Mouse (Mus musculus): ENCODE data around the gene Phpt1. TPM values are rescaled to one million over a fixed set of nuclear protein-coding genes. Genes with fewer than 3 reads are reported as not detected.

Phpt1 gene
- polyA plus RNA-seq, 1 experiment from 2014 or later, result 155 TPM

- no peak overlapping the region for H3K4me2 ChIP-seq
- H3K9me3 ChIP-seq, result no peaks in the 10 kb centered on the region
- H3K4me1 ChIP-seq, result no peaks in the 10 kb centered on the region
- H3K27me3 ChIP-seq (replicated peaks), result no peaks in the 10 kb centered on the region
- H3K36me3 ChIP-seq (replicated peaks), result peaks cover 30% of the 10 kb centered on the region
- WGBS, result 94% methylated on average over 9 of the region's 9 CpGs
- no peak for ATAC-seq (replicated peaks)
- no peak overlapping the region for H3K27ac ChIP-seq
- no peak overlapping the region for H3K9ac ChIP-seq
- no peak overlapping the region for H3K4me3 ChIP-seq
Observed at GRCm38 (mm10) chr2:25526510-25527302, 48.3 kb downstream of the Phpt1 start.

Other genes starting within 250 kb of the Phpt1 start
- 44.3 and 50.3 TPM in 2 replicates for gene Man1b1, start 242.9 kb downstream of the Phpt1 start, polyA plus RNA-seq (2015; fragmentation: Nextera tagmentation; extraction: Ambion mirVana)
- 23.8 and 25.8 TPM in 2 replicates for gene Dpp7, start 218.9 kb downstream of the Phpt1 start, polyA plus RNA-seq (2015; fragmentation: Nextera tagmentation; extraction: Ambion mirVana)
- 5.6 and 5.9 TPM in 2 replicates for gene Uap1l1, start 209.5 kb downstream of the Phpt1 start, polyA plus RNA-seq (2015; fragmentation: Nextera tagmentation; extraction: Ambion mirVana)
- gene Sapcd2, start 202.9 kb downstream of the Phpt1 start, polyA plus RNA-seq (2015; fragmentation: Nextera tagmentation; extraction: Ambion mirVana), result 11.1 and 14.7 TPM in 2 replicates
- 2.7 and 3.3 TPM in 2 replicates for gene Entpd2, start 179.3 kb downstream of the Phpt1 start, polyA plus RNA-seq (2015; fragmentation: Nextera tagmentation; extraction: Ambion mirVana)
- 498 and 520 TPM in 2 replicates for gene Npdc1, start 175.9 kb downstream of the Phpt1 start, polyA plus RNA-seq (2015; fragmentation: Nextera tagmentation; extraction: Ambion mirVana)
- gene Fut7, start 152.0 kb downstream of the Phpt1 start, polyA plus RNA-seq (2015; fragmentation: Nextera tagmentation; extraction: Ambion mirVana), result 0.17 and 0.41 TPM in 2 replicates
- 16.4 and 17.6 TPM in 2 replicates for gene Abca2, start 146.5 kb downstream of the Phpt1 start, polyA plus RNA-seq (2015; fragmentation: Nextera tagmentation; extraction: Ambion mirVana)
- gene Clic3, start 118.4 kb downstream of the Phpt1 start, polyA plus RNA-seq (2015; fragmentation: Nextera tagmentation; extraction: Ambion mirVana), result 3.3 and 3.9 TPM in 2 replicates
- gene Paxx, start 114.1 kb downstream of the Phpt1 start, polyA plus RNA-seq (2015; fragmentation: Nextera tagmentation; extraction: Ambion mirVana), result 119 and 128 TPM in 2 replicates
- gene Ptgds, start 105.2 kb downstream of the Phpt1 start, polyA plus RNA-seq (2015; fragmentation: Nextera tagmentation; extraction: Ambion mirVana), result 822 and 843 TPM in 2 replicates
- not detected in 2 replicates for gene Lcn12, start 81.3 kb downstream of the Phpt1 start, polyA plus RNA-seq (2015; fragmentation: Nextera tagmentation; extraction: Ambion mirVana)
- 147 and 151 TPM in 2 replicates for gene Fbxw5, start 74.5 kb downstream of the Phpt1 start, polyA plus RNA-seq (2015; fragmentation: Nextera tagmentation; extraction: Ambion mirVana)
- gene C8g, start 73.5 kb downstream of the Phpt1 start, polyA plus RNA-seq (2015; fragmentation: Nextera tagmentation; extraction: Ambion mirVana), result 6.4 and 7.4 TPM in 2 replicates
- 18.9 and 21.2 TPM in 2 replicates for gene Traf2, start 28.3 kb downstream of the Phpt1 start, polyA plus RNA-seq (2015; fragmentation: Nextera tagmentation; extraction: Ambion mirVana)
- gene Edf1, start 17.4 kb downstream of the Phpt1 start, polyA plus RNA-seq (2015; fragmentation: Nextera tagmentation; extraction: Ambion mirVana), result 352 and 378 TPM in 2 replicates
- gene Mamdc4, start 379 bp downstream of the Phpt1 start, polyA plus RNA-seq (2015; fragmentation: Nextera tagmentation; extraction: Ambion mirVana), result 4.7 and 4.8 TPM in 2 replicates
- 13.8 and 14.1 TPM in 2 replicates for gene Ajm1, start 6.5 kb upstream of the Phpt1 start, polyA plus RNA-seq (2015; fragmentation: Nextera tagmentation; extraction: Ambion mirVana)
- 71.3 and 75.7 TPM in 2 replicates for gene Rabl6, start 33.3 kb upstream of the Phpt1 start, polyA plus RNA-seq (2015; fragmentation: Nextera tagmentation; extraction: Ambion mirVana)
- gene Ccdc183, start 42.5 kb upstream of the Phpt1 start, polyA plus RNA-seq (2015; fragmentation: Nextera tagmentation; extraction: Ambion mirVana), result 0.18 and 0.28 TPM in 2 replicates
- 55.4 and 56.4 TPM in 2 replicates for gene Tmem141, start 46.8 kb upstream of the Phpt1 start, polyA plus RNA-seq (2015; fragmentation: Nextera tagmentation; extraction: Ambion mirVana)
- 3.5 and 4.6 TPM in 2 replicates for gene Fcna, start 52.8 kb upstream of the Phpt1 start, polyA plus RNA-seq (2015; fragmentation: Nextera tagmentation; extraction: Ambion mirVana)
- gene Lcn8, start 77.9 kb upstream of the Phpt1 start, polyA plus RNA-seq (2015; fragmentation: Nextera tagmentation; extraction: Ambion mirVana), result not detected in 2 replicates
- gene Lcn5, start 82.7 kb upstream of the Phpt1 start, polyA plus RNA-seq (2015; fragmentation: Nextera tagmentation; extraction: Ambion mirVana), result not detected in 2 replicates
- gene Lcn6, start 101.6 kb upstream of the Phpt1 start, polyA plus RNA-seq (2015; fragmentation: Nextera tagmentation; extraction: Ambion mirVana), result not detected in 2 replicates
- not detected in 2 replicates for gene Lcn10, start 107.5 kb upstream of the Phpt1 start, polyA plus RNA-seq (2015; fragmentation: Nextera tagmentation; extraction: Ambion mirVana)
- not detected in 2 replicates for gene Obp2a, start 124.8 kb upstream of the Phpt1 start, polyA plus RNA-seq (2015; fragmentation: Nextera tagmentation; extraction: Ambion mirVana)
- 139 and 143 TPM in 2 replicates for gene Bmyc, start 131.5 kb upstream of the Phpt1 start, polyA plus RNA-seq (2015; fragmentation: Nextera tagmentation; extraction: Ambion mirVana)
- gene Obp2b, start 161.8 kb upstream of the Phpt1 start, polyA plus RNA-seq (2015; fragmentation: Nextera tagmentation; extraction: Ambion mirVana), result not detected in 2 replicates
- not detected in 2 replicates for gene Lcn3, start 190.3 kb upstream of the Phpt1 start, polyA plus RNA-seq (2015; fragmentation: Nextera tagmentation; extraction: Ambion mirVana)
- gene Lcn11, start 201.8 kb upstream of the Phpt1 start, polyA plus RNA-seq (2015; fragmentation: Nextera tagmentation; extraction: Ambion mirVana), result not detected in 2 replicates
- gene Gm13539, start 207.0 kb upstream of the Phpt1 start, polyA plus RNA-seq (2015; fragmentation: Nextera tagmentation; extraction: Ambion mirVana), result not detected in 2 replicates
- not detected in 2 replicates for gene Glt6d1, start 240.6 kb upstream of the Phpt1 start, polyA plus RNA-seq (2015; fragmentation: Nextera tagmentation; extraction: Ambion mirVana)
- not detected in 2 replicates for gene Lcn9, start 247.9 kb upstream of the Phpt1 start, polyA plus RNA-seq (2015; fragmentation: Nextera tagmentation; extraction: Ambion mirVana)

Data from midbrain, embryonic 15.5 days (tissue).